19 mouse cellular contexts compared by ENCODE assay signal in genomic region chr4:82543398-82543740, GRCm38 (mm10).
A peak's percentile ranks its signal among the peaks of the same experiment; 100 is the strongest.
DNase-seq lines count a peak whose midpoint lies in the region; ATAC-seq lines count a peak whose summit lies in the region.
"Had no signal": no experiment of that assay in that cellular context is flagged by ENCODE, and none has a peak within 500 bp of the region (broad histone marks: within the 10 kb centered on the region; RNA-seq: fewer than 3 reads in every experiment).

No protein-coding gene starts in this region.

- DNase-seq in heart, adult 11 months: peak; percentile 23
- no peak for DNase-seq in heart, postnatal 36 days
- DNase-seq in midbrain, embryonic 11.5 days (ENCODE audit: low spot score, missing footprints): peak; percentile 69
- no peak for DNase-seq in cerebellum, adult 11 months
- no peak for DNase-seq in right cerebral cortex, adult 18-20 months
- DNase-seq: adrenal gland, adult 2 months; adrenal gland, postnatal 25 days; B cell, adult 2 months; cerebellum, adult 2 months; gastrocnemius, postnatal 14 days; heart, postnatal 10 days; kidney, adult 2 months had no signal

- 39% methylated on average over 4 of the region's 4 CpGs for WGBS in forebrain, embryonic 13.5 days
- WGBS in forebrain, embryonic 12.5 days: 43% methylated on average over 4 of the region's 4 CpGs
- WGBS in midbrain, embryonic 11.5 days: 28% methylated on average over 4 of the region's 4 CpGs
- WGBS in midbrain, embryonic 13.5 days: 33% methylated on average over 4 of the region's 4 CpGs

- H3K4me2 ChIP-seq in forebrain, embryonic 13.5 days: peak overlapping the region; percentile 5; the same call in 1 of the 2 replicates
- H3K4me2 ChIP-seq in forebrain, embryonic 12.5 days: no peak overlapping the region
- no peak overlapping the region for H3K4me2 ChIP-seq in midbrain, embryonic 11.5 days
- H3K4me2 ChIP-seq in midbrain, embryonic 13.5 days (replicated peaks): no peak overlapping the region
- H3K4me2 ChIP-seq: embryonic facial prominence, embryonic 12.5 days; hindbrain, embryonic 13.5 days had no signal

- no peak overlapping the region for H3K9ac ChIP-seq in forebrain, embryonic 13.5 days
- H3K9ac ChIP-seq in forebrain, embryonic 12.5 days: no peak overlapping the region
- H3K9ac ChIP-seq in midbrain, embryonic 11.5 days (ENCODE audit: low read length): no peak overlapping the region
- H3K9ac ChIP-seq in midbrain, embryonic 13.5 days (replicated peaks): no peak overlapping the region
- H3K9ac ChIP-seq: embryonic facial prominence, embryonic 12.5 days; hindbrain, embryonic 13.5 days had no signal

- peaks cover 6% of the 10 kb centered on the region; the same call in 1 of the 2 replicates for H3K36me3 ChIP-seq in forebrain, embryonic 13.5 days (ENCODE audit: poor library complexity, severe bottlenecking)
- 0 out of 2 replicates have a peak, but pooled peaks cover 5% of the 10 kb centered on the region for H3K36me3 ChIP-seq in forebrain, embryonic 12.5 days (replicated peaks)
- H3K36me3 ChIP-seq in midbrain, embryonic 11.5 days (ENCODE audit: control insufficient read depth, insufficient read depth, low read length): no peaks in the 10 kb centered on the region
- H3K36me3 ChIP-seq in midbrain, embryonic 13.5 days: no peaks in the 10 kb centered on the region
- H3K36me3 ChIP-seq: embryonic facial prominence, embryonic 12.5 days; hindbrain, embryonic 13.5 days had no signal

- ATAC-seq in forebrain, embryonic 13.5 days: no peak
- no peak for ATAC-seq in forebrain, embryonic 12.5 days (ENCODE audit: low FRiP score)
- ATAC-seq in midbrain, embryonic 11.5 days (ENCODE audit: low FRiP score): no peak
- no peak for ATAC-seq in midbrain, embryonic 13.5 days
- ATAC-seq: CD4-positive, CD25-positive, alpha-beta regulatory T cell, adult 4 months; hindbrain, postnatal 0 days had no signal

- no peak overlapping the region for H3K4me3 ChIP-seq in forebrain, embryonic 13.5 days
- no peak overlapping the region for H3K4me3 ChIP-seq in forebrain, embryonic 12.5 days (replicated peaks)
- H3K4me3 ChIP-seq in midbrain, embryonic 11.5 days (ENCODE audit: low read depth, low read length): no peak overlapping the region
- H3K4me3 ChIP-seq in midbrain, embryonic 13.5 days (replicated peaks): no peak overlapping the region
- H3K4me3 ChIP-seq: embryonic facial prominence, embryonic 12.5 days; hindbrain, embryonic 13.5 days had no signal

- peaks cover 8% of the 10 kb centered on the region; the same call in 1 of the 2 replicates for H3K27me3 ChIP-seq in forebrain, embryonic 13.5 days
- H3K27me3 ChIP-seq in forebrain, embryonic 12.5 days: peaks cover 21% of the 10 kb centered on the region
- peaks cover 15% of the 10 kb centered on the region; the same call in 1 of the 2 replicates for H3K27me3 ChIP-seq in midbrain, embryonic 11.5 days (ENCODE audit: control insufficient read depth, insufficient read depth, low read length)
- H3K27me3 ChIP-seq in midbrain, embryonic 13.5 days: peaks cover 30% of the 10 kb centered on the region
- H3K27me3 ChIP-seq: embryonic facial prominence, embryonic 12.5 days had no signal

- intact Hi-C loops in heart, postnatal 36 days (cut with DNase I): loop anchor here (5.0 kb wide), 3 partner anchors 476 to 1366 kb away; no protein-coding TSS in a partner anchor

- H3K4me1 ChIP-seq in forebrain, embryonic 13.5 days: peaks cover 52% of the 10 kb centered on the region
- H3K4me1 ChIP-seq in forebrain, embryonic 12.5 days: peaks cover 25% of the 10 kb centered on the region
- peaks cover 3% of the 10 kb centered on the region for H3K4me1 ChIP-seq in midbrain, embryonic 11.5 days (ENCODE audit: control insufficient read depth, insufficient read depth, low read length)
- H3K4me1 ChIP-seq in midbrain, embryonic 13.5 days (replicated peaks): peaks cover 13% of the 10 kb centered on the region

- peak overlapping the region; percentile 10; the same call in 1 of the 2 replicates for H3K27ac ChIP-seq in forebrain, embryonic 13.5 days
- no peak overlapping the region for H3K27ac ChIP-seq in forebrain, embryonic 12.5 days
- no peak overlapping the region for H3K27ac ChIP-seq in midbrain, embryonic 11.5 days (ENCODE audit: low read depth, low read length)
- H3K27ac ChIP-seq in midbrain, embryonic 13.5 days: no peak overlapping the region
- H3K27ac ChIP-seq: embryonic facial prominence, embryonic 12.5 days; hindbrain, embryonic 13.5 days; hindbrain, postnatal 0 days had no signal

- H3K9me3 ChIP-seq in forebrain, embryonic 13.5 days (replicated peaks): no peaks in the 10 kb centered on the region
- H3K9me3 ChIP-seq in forebrain, embryonic 12.5 days: no peaks in the 10 kb centered on the region
- H3K9me3 ChIP-seq in midbrain, embryonic 11.5 days (ENCODE audit: control insufficient read depth, low read length): no peaks in the 10 kb centered on the region
- no peaks in the 10 kb centered on the region for H3K9me3 ChIP-seq in midbrain, embryonic 13.5 days
- H3K9me3 ChIP-seq: embryonic facial prominence, embryonic 12.5 days; hindbrain, embryonic 13.5 days had no signal

Comparison
In these comparisons a context has a peak if more than half of its experiments do, and no peak if none do; other contexts are left out.
1. DNase-seq: peak in heart, adult 11 months (single experiment) and midbrain, embryonic 11.5 days (single experiment); none in heart, postnatal 36 days (0 of 2), cerebellum, adult 11 months (single experiment) and right cerebral cortex, adult 18-20 months (single experiment).